43 mouse cellular contexts compared by ENCODE assay signal in the genomic region with DNA sequence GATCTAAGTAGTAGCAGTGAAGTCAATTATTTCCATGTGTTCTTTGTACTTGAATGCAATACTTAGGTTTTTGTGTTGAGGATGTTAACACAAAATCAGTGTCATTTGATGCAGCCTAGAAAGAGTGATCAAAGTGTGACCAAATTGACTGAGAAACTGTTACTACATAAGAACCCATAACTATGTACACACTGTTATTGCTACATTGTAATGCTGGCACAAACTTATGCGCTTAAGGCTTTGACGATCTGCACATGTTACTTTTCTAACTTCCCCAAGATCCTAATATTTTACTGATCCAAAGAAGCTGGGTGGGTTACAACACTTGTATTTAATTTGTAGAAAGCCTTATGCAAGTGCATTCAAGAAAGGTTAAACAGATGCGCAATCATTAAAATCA. TPM values are rescaled to one million over a fixed set of nuclear protein-coding genes. Genes with fewer than 3 reads are reported as not detected.
"Had no signal": no experiment of that assay in that cellular context is flagged by ENCODE, and none has a peak within 500 bp of the region (broad histone marks: within the 10 kb centered on the region; RNA-seq: fewer than 3 reads in every experiment).

No protein-coding gene starts in this region.

- ATAC-seq: hindbrain, embryonic 16.5 days; hindbrain, postnatal 0 days; inflammation-experienced regulatory T-cells, adult 6 months; intestine, embryonic 15.5 days; intestine, embryonic 16.5 days; intestine, postnatal 0 days had no signal

- DNase-seq: heart, postnatal 10 days; heart, postnatal 14 days; heart, postnatal 36 days; heart, postnatal 4 days; kidney, adult 11 months; kidney, adult 18-20 months; kidney, adult 2 months; kidney, adult 8-10 months; kidney, adult 9 months; kidney, postnatal 10 days; kidney, postnatal 14 days; kidney, postnatal 25 days; kidney, postnatal 36 days; kidney, postnatal 4 days; layer of hippocampus, adult 9-11 months; layer of hippocampus, postnatal 36 days had no signal

- H3K4me3 ChIP-seq: heart, embryonic 10.5 days; heart, embryonic 12.5 days; heart, embryonic 13.5 days; heart, embryonic 15.5 days; hindbrain, embryonic 10.5 days; hindbrain, embryonic 12.5 days; hindbrain, embryonic 13.5 days; hindbrain, embryonic 15.5 days; intestine, embryonic 15.5 days; kidney, embryonic 15.5 days; layer of hippocampus, adult 2 months had no signal

- H3K9me3 ChIP-seq: heart, embryonic 10.5 days; heart, embryonic 15.5 days; hindbrain, embryonic 12.5 days; hindbrain, embryonic 15.5 days; intestine, embryonic 15.5 days; kidney, embryonic 15.5 days had no signal

- H3K27me3 ChIP-seq: heart, embryonic 12.5 days; heart, embryonic 13.5 days; heart, embryonic 15.5 days; hindbrain, embryonic 12.5 days; hindbrain, embryonic 13.5 days; hindbrain, embryonic 15.5 days; intestine, embryonic 15.5 days; kidney, embryonic 15.5 days had no signal

- H3K4me2 ChIP-seq: heart, embryonic 11.5 days; heart, embryonic 12.5 days; heart, embryonic 13.5 days; heart, embryonic 15.5 days; hindbrain, embryonic 12.5 days; hindbrain, embryonic 13.5 days; hindbrain, embryonic 14.5 days; hindbrain, embryonic 15.5 days; intestine, embryonic 15.5 days; kidney, embryonic 15.5 days had no signal

- H3K9ac ChIP-seq: heart, embryonic 12.5 days; heart, embryonic 13.5 days; heart, embryonic 15.5 days; hindbrain, embryonic 12.5 days; hindbrain, embryonic 13.5 days; hindbrain, embryonic 14.5 days; hindbrain, embryonic 15.5 days; intestine, embryonic 15.5 days; kidney, embryonic 15.5 days had no signal

- H3K27ac ChIP-seq: heart, embryonic 10.5 days; heart, embryonic 13.5 days; heart, embryonic 15.5 days; hindbrain, embryonic 10.5 days; hindbrain, embryonic 12.5 days; hindbrain, embryonic 13.5 days; hindbrain, embryonic 14.5 days; hindbrain, embryonic 15.5 days; hindbrain, postnatal 0 days; intestine, embryonic 15.5 days; kidney, embryonic 15.5 days; kidney, postnatal 0 days; layer of hippocampus, adult 2 months had no signal

- H3K4me1 ChIP-seq: heart, embryonic 10.5 days; heart, embryonic 12.5 days; heart, embryonic 13.5 days; heart, embryonic 15.5 days; hindbrain, embryonic 10.5 days; hindbrain, embryonic 12.5 days; hindbrain, embryonic 13.5 days; hindbrain, embryonic 15.5 days; intestine, embryonic 15.5 days; kidney, embryonic 15.5 days had no signal

- H3K36me3 ChIP-seq: heart, embryonic 10.5 days; heart, embryonic 12.5 days; heart, embryonic 13.5 days; heart, embryonic 15.5 days; hindbrain, embryonic 10.5 days; hindbrain, embryonic 12.5 days; hindbrain, embryonic 13.5 days; hindbrain, embryonic 15.5 days; intestine, embryonic 15.5 days; kidney, embryonic 15.5 days had no signal

RNA-seq across cellular contexts. Expression of a gene that starts 1.4 kb away (rescaled TPM):
- polyA plus RNA-seq: heart, embryonic 10.5 days; heart, embryonic 11.5 days; heart, embryonic 12.5 days; heart, embryonic 13.5 days; heart, embryonic 14.5 days; heart, embryonic 15.5 days; heart, embryonic 16.5 days; heart, postnatal 0 days; hindbrain, embryonic 10.5 days; hindbrain, embryonic 11.5 days; hindbrain, embryonic 12.5 days; hindbrain, embryonic 13.5 days; hindbrain, embryonic 14.5 days; hindbrain, embryonic 15.5 days; hindbrain, embryonic 16.5 days; hindbrain, postnatal 0 days; intestine, embryonic 14.5 days; intestine, embryonic 15.5 days; intestine, embryonic 16.5 days; intestine, postnatal 0 days; kidney, adult 2 months; kidney, embryonic 14.5 days; kidney, embryonic 15.5 days; kidney, embryonic 16.5 days; kidney, postnatal 0 days; large intestine, adult 2 months had no signal

RNA-seq across cellular contexts. Expression of a gene that starts 43.0 kb away (rescaled TPM):
- polyA plus RNA-seq: heart, embryonic 10.5 days; heart, embryonic 11.5 days; heart, embryonic 12.5 days; heart, embryonic 13.5 days; heart, embryonic 14.5 days; heart, embryonic 15.5 days; heart, embryonic 16.5 days; heart, postnatal 0 days; hindbrain, embryonic 10.5 days; hindbrain, embryonic 11.5 days; hindbrain, embryonic 12.5 days; hindbrain, embryonic 13.5 days; hindbrain, embryonic 14.5 days; hindbrain, embryonic 15.5 days; hindbrain, embryonic 16.5 days; hindbrain, postnatal 0 days; inflammation-experienced regulatory T-cells, adult 6 months; intestine, embryonic 14.5 days; intestine, embryonic 15.5 days; intestine, embryonic 16.5 days; intestine, postnatal 0 days; kidney, adult 2 months; kidney, embryonic 14.5 days; kidney, embryonic 15.5 days; kidney, embryonic 16.5 days; kidney, postnatal 0 days; large intestine, adult 2 months had no signal
